Mouse (Mus musculus): ENCODE results near the gene Usf1. TPM values are rescaled to one million over a fixed set of nuclear protein-coding genes. Genes with fewer than 3 reads are reported as not detected.

Gene Usf1
- polyA plus RNA-seq, 1 experiment from 2014 or later, result 197 TPM

- Histone ChIP-seq H3K4me2 (ENCODE audit: low read length) (no peak overlapping the region), H3K9ac (ENCODE audit: low read depth, low read length) (no peak overlapping the region), H3K36me3 (ENCODE audit: control insufficient read depth, insufficient read depth, low read length) (no peaks in the 10 kb centered on the region), H3K9me3 (replicated peaks; ENCODE audit: control insufficient read depth, low read length, poor library complexity, severe bottlenecking) (no peaks in the 10 kb centered on the region), H3K4me3 (ENCODE audit: low read depth, low read length) (no peak overlapping the region), H3K27me3 (ENCODE audit: control insufficient read depth, insufficient read depth, low read depth, low read length) (no peaks in the 10 kb centered on the region), H3K27ac (ENCODE audit: low read length) (no peak overlapping the region), H3K4me1 (ENCODE audit: control insufficient read depth, insufficient read depth, low read length) (no peaks in the 10 kb centered on the region)
- no peak for ATAC-seq
- WGBS, result 91% methylated on average over 5 of the region's 5 CpGs
Observed at GRCm38 (mm10) chr1:171452923-171453322, 41.8 kb downstream of the Usf1 start.

- ATAC-seq, result no peak
- Histone ChIP-seq H3K27me3 (ENCODE audit: control insufficient read depth, insufficient read depth, low read depth, low read length) (no peaks in the 10 kb centered on the region), H3K9me3 (replicated peaks; ENCODE audit: control insufficient read depth, low read length, poor library complexity, severe bottlenecking) (no peaks in the 10 kb centered on the region), H3K4me3 (ENCODE audit: low read depth, low read length) (no peak overlapping the region), H3K36me3 (ENCODE audit: control insufficient read depth, insufficient read depth, low read length) (no peaks in the 10 kb centered on the region), H3K4me2 (ENCODE audit: low read length) (no peak overlapping the region), H3K27ac (ENCODE audit: low read length) (no peak overlapping the region), H3K4me1 (ENCODE audit: control insufficient read depth, insufficient read depth, low read length) (0 out of 2 replicates have a peak, but pooled peaks cover 2% of the 10 kb centered on the region), H3K9ac (ENCODE audit: low read depth, low read length) (no peak overlapping the region)
- 86% methylated on average over 6 of the region's 6 CpGs for WGBS
Observed at GRCm38 (mm10) chr1:171454926-171455325, 43.8 kb downstream of the Usf1 start.

GRCm38 (mm10) chr1:171457568-171457967, 46.5 kb downstream of the Usf1 start:
- H3K4me3 ChIP-seq (ENCODE audit: low read depth, low read length), result no peak overlapping the region
- H3K36me3 ChIP-seq (ENCODE audit: control insufficient read depth, insufficient read depth, low read length), result no peaks in the 10 kb centered on the region
- 97% methylated on average over 1 of the region's 1 CpGs for WGBS
- ATAC-seq, result no peak
- H3K9me3 ChIP-seq (replicated peaks; ENCODE audit: control insufficient read depth, low read length, poor library complexity, severe bottlenecking), result no peaks in the 10 kb centered on the region
- no peak overlapping the region for H3K9ac ChIP-seq (ENCODE audit: low read depth, low read length)
- H3K4me1 ChIP-seq (ENCODE audit: control insufficient read depth, insufficient read depth, low read length), result peaks cover 4% of the 10 kb centered on the region; the same call in 1 of the 2 replicates
- no peak overlapping the region for H3K4me2 ChIP-seq (ENCODE audit: low read length)
- H3K27me3 ChIP-seq (ENCODE audit: control insufficient read depth, insufficient read depth, low read depth, low read length), result no peaks in the 10 kb centered on the region
- H3K27ac ChIP-seq (ENCODE audit: low read length), result no peak overlapping the region

GRCm38 (mm10) chr1:171459791-171460190, 48.7 kb downstream of the Usf1 start:
- WGBS, result 44% methylated on average over 5 of the region's 5 CpGs
- H3K4me2 ChIP-seq (ENCODE audit: low read length), result no peak overlapping the region
- no peak overlapping the region for H3K4me3 ChIP-seq (ENCODE audit: low read depth, low read length)
- peaks cover 4% of the 10 kb centered on the region; the same call in 1 of the 2 replicates for H3K4me1 ChIP-seq (ENCODE audit: control insufficient read depth, insufficient read depth, low read length)
- no peak overlapping the region for H3K9ac ChIP-seq (ENCODE audit: low read depth, low read length)
- H3K27me3 ChIP-seq (ENCODE audit: control insufficient read depth, insufficient read depth, low read depth, low read length), result no peaks in the 10 kb centered on the region
- no peaks in the 10 kb centered on the region for H3K36me3 ChIP-seq (ENCODE audit: control insufficient read depth, insufficient read depth, low read length)
- H3K27ac ChIP-seq (ENCODE audit: low read length), result no peak overlapping the region
- ATAC-seq, result no peak
- H3K9me3 ChIP-seq (replicated peaks; ENCODE audit: control insufficient read depth, low read length, poor library complexity, severe bottlenecking), result no peaks in the 10 kb centered on the region

GRCm38 (mm10) chr1:171460551-171461503, 49.7 kb downstream of the Usf1 start:
- no peak overlapping the region for H3K4me3 ChIP-seq (ENCODE audit: low read depth, low read length)
- H3K9me3 ChIP-seq (replicated peaks; ENCODE audit: control insufficient read depth, low read length, poor library complexity, severe bottlenecking), result no peaks in the 10 kb centered on the region
- WGBS, result 93% methylated on average over 22 of the region's 22 CpGs
- H3K9ac ChIP-seq (ENCODE audit: low read depth, low read length), result no peak overlapping the region
- H3K27me3 ChIP-seq (ENCODE audit: control insufficient read depth, insufficient read depth, low read depth, low read length), result no peaks in the 10 kb centered on the region
- H3K27ac ChIP-seq (ENCODE audit: low read length), result no peak overlapping the region
- no peak for ATAC-seq
- no peak overlapping the region for H3K4me2 ChIP-seq (ENCODE audit: low read length)
- peaks cover 4% of the 10 kb centered on the region; the same call in 1 of the 2 replicates for H3K4me1 ChIP-seq (ENCODE audit: control insufficient read depth, insufficient read depth, low read length)
- no peaks in the 10 kb centered on the region for H3K36me3 ChIP-seq (ENCODE audit: control insufficient read depth, insufficient read depth, low read length)

- H3K27me3 ChIP-seq (ENCODE audit: control insufficient read depth, insufficient read depth, low read depth, low read length), result no peaks in the 10 kb centered on the region
- H3K36me3 ChIP-seq (ENCODE audit: control insufficient read depth, insufficient read depth, low read length), result no peaks in the 10 kb centered on the region
- WGBS, result 97% methylated on average over 3 of the region's 3 CpGs
- ATAC-seq, result no peak
- no peak overlapping the region for H3K4me3 ChIP-seq (ENCODE audit: low read depth, low read length)
- H3K9me3 ChIP-seq (replicated peaks; ENCODE audit: control insufficient read depth, low read length, poor library complexity, severe bottlenecking), result no peaks in the 10 kb centered on the region
- H3K4me1 ChIP-seq (ENCODE audit: control insufficient read depth, insufficient read depth, low read length), result peaks cover 4% of the 10 kb centered on the region; the same call in 1 of the 2 replicates
- no peak overlapping the region for H3K4me2 ChIP-seq (ENCODE audit: low read length)
- H3K27ac ChIP-seq (ENCODE audit: low read length), result no peak overlapping the region
- H3K9ac ChIP-seq (ENCODE audit: low read depth, low read length), result no peak overlapping the region
Observed at GRCm38 (mm10) chr1:171463133-171463532, 52.0 kb downstream of the Usf1 start.

GRCm38 (mm10) chr1:171465749-171466412, 54.8 kb downstream of the Usf1 start:
- H3K27me3 ChIP-seq (ENCODE audit: control insufficient read depth, insufficient read depth, low read depth, low read length), result no peaks in the 10 kb centered on the region
- no peak overlapping the region for H3K27ac ChIP-seq (ENCODE audit: low read length)
- no peaks in the 10 kb centered on the region for H3K36me3 ChIP-seq (ENCODE audit: control insufficient read depth, insufficient read depth, low read length)
- no peak overlapping the region for H3K4me2 ChIP-seq (ENCODE audit: low read length)
- WGBS, result 92% methylated on average over 5 of the region's 5 CpGs
- H3K9ac ChIP-seq (ENCODE audit: low read depth, low read length), result no peak overlapping the region
- no peak for ATAC-seq
- H3K9me3 ChIP-seq (replicated peaks; ENCODE audit: control insufficient read depth, low read length, poor library complexity, severe bottlenecking), result no peaks in the 10 kb centered on the region
- H3K4me3 ChIP-seq (ENCODE audit: low read depth, low read length), result no peak overlapping the region
- no peaks in the 10 kb centered on the region for H3K4me1 ChIP-seq (ENCODE audit: control insufficient read depth, insufficient read depth, low read length)

- Histone ChIP-seq H3K27me3 (ENCODE audit: control insufficient read depth, insufficient read depth, low read depth, low read length) (no peaks in the 10 kb centered on the region), H3K36me3 (ENCODE audit: control insufficient read depth, insufficient read depth, low read length) (no peaks in the 10 kb centered on the region), H3K27ac (ENCODE audit: low read length) (no peak overlapping the region), H3K4me3 (ENCODE audit: low read depth, low read length) (no peak overlapping the region), H3K4me2 (ENCODE audit: low read length) (no peak overlapping the region), H3K9ac (ENCODE audit: low read depth, low read length) (no peak overlapping the region), H3K4me1 (ENCODE audit: control insufficient read depth, insufficient read depth, low read length) (no peaks in the 10 kb centered on the region), H3K9me3 (replicated peaks; ENCODE audit: control insufficient read depth, low read length, poor library complexity, severe bottlenecking) (no peaks in the 10 kb centered on the region)
- WGBS, result 82% methylated on average over 4 of the region's 4 CpGs
- no peak for ATAC-seq
Observed at GRCm38 (mm10) chr1:171466565-171466964, 55.5 kb downstream of the Usf1 start.

Data from midbrain, embryonic 16.5 days (tissue).